ENCODE assay signal across 8 mouse cellular contexts in genomic region chr4:101356093-101356953, GRCm38 (mm10).
DNase-seq lines count a peak whose midpoint lies in the region; ATAC-seq lines count a peak whose summit lies in the region.

No protein-coding gene starts in this region.

- intact Hi-C loops in gastrocnemius, postnatal 14 days (cut with DNase I; ENCODE audit: low total_unique reads) = no loop called here
- intact Hi-C loops in left cerebral cortex, postnatal 10 days (cut with DNase I) = loop anchor here (10.0 kb wide), 2 partner anchors 192 to 288 kb away; partner anchors contain the start of gene Leprot

- ATAC-seq in inflammation-experienced regulatory T-cells, adult 6 months = peak; percentile 26
- peak; percentile 35 for ATAC-seq in megakaryocyte progenitor cell, adult 5-6 weeks (replicated peaks; ENCODE audit: poor library complexity)

- peak; percentile 93 for DNase-seq in ZHBTc4 (ENCODE audit: low read depth, low spot score)
- DNase-seq in embryo, embryonic 10.5 days (ENCODE audit: low spot score) = peak; percentile 85
- peak; percentile 91 for DNase-seq in gastrocnemius, postnatal 14 days
- DNase-seq in left cerebral cortex, postnatal 10 days (ENCODE audit: extremely low spot score in 1 of 2, low spot score in 2 of 2) = peak; percentile 75 to 91
- DNase-seq in right cerebral cortex, postnatal 14 days = peak; percentile 76
- peak; percentile 73 for DNase-seq in urinary bladder, postnatal 25 days (ENCODE audit: low spot score)

Comparison
In these comparisons a context has a peak if more than half of its experiments do, and no peak if none do; other contexts are left out.
1. Peak in every context shown above with its lines: DNase-seq and ATAC-seq.